Mouse (Mus musculus) neural tube, embryonic 11.5 days (tissue): ENCODE measurements around the gene Svop. TPM values are rescaled to one million over a fixed set of nuclear protein-coding genes. Genes with fewer than 3 reads are reported as not detected.
A peak's percentile ranks its signal among the peaks of the same experiment; 100 is the strongest.

Experiments used
- ATAC-seq: fragments of 200-750 bp; cut with Nextera tagmentation; 2 replicates; pipeline ENCODE4 v1.8.0; 2017; ENCODE audit warnings: moderate number of reproducible peaks, mild to moderate bottlenecking, moderate TSS enrichment, moderate library complexity; ENCODE audit not compliant: insufficient read depth, low FRiP score, low TSS enrichment
- DNase-seq: peaks from one replicate; pipeline ENCODE4 v3.0.0-alpha.2; 2015; ENCODE audit warnings: low spot score
- H3K27ac ChIP-seq: fragments of 300-500 bp; sonication (generic); 2 replicates; pipeline ENCODE4 v1.5.1; 2014; ENCODE audit warnings: low read depth, mild to moderate bottlenecking, low read length
- H3K27me3 ChIP-seq: fragments of 300-500 bp; sonication (generic); 2 replicates; pipeline ENCODE4 v1.6.1; 2014; ENCODE audit warnings: mild to moderate bottlenecking, low read length, mixed read lengths; ENCODE audit not compliant: control insufficient read depth, insufficient read depth
- H3K36me3 ChIP-seq: fragments of 300-500 bp; sonication (generic); 2 replicates; pipeline ENCODE4 v1.6.1; 2014; ENCODE audit warnings: mild to moderate bottlenecking, low read length, moderate library complexity, mixed read lengths; ENCODE audit not compliant: control insufficient read depth, insufficient read depth
- H3K4me1 ChIP-seq: fragments of 300-500 bp; sonication (generic); 2 replicates; pipeline ENCODE4 v1.6.1; 2014; ENCODE audit warnings: low read length, mixed read lengths; ENCODE audit not compliant: control insufficient read depth, insufficient read depth
- H3K4me2 ChIP-seq: fragments of 300-500 bp; sonication (generic); 2 replicates; pipeline ENCODE4 v1.6.1; 2014; ENCODE audit warnings: low read depth, mild to moderate bottlenecking, moderate library complexity
- H3K4me3 ChIP-seq: fragments of 300-500 bp; sonication (generic); 2 replicates; pipeline ENCODE4 v1.5.1; 2014; ENCODE audit warnings: low read depth, low read length
- H3K9ac ChIP-seq: fragments of 300-500 bp; sonication (generic); 2 replicates; pipeline ENCODE4 v1.6.1; 2014; ENCODE audit warnings: mild to moderate bottlenecking, low read length
- H3K9me3 ChIP-seq: fragments of 300-500 bp; sonication (generic); 2 replicates; pipeline ENCODE4 v1.6.1; 2016; ENCODE audit warnings: low read length; ENCODE audit not compliant: control insufficient read depth
- WGBS: fragments of 180-500 bp; shearing (Covaris S2); extraction: QIAGEN DNeasy Blood & Tissue Kit; methylation state at CpG from one replicate; pipeline ENCODE4 v1.1.7; 2014; 5-methylcytosine and 5-hydroxymethylcytosine counted together
- polyA plus RNA-seq: library from polyadenylated mRNA; unstranded; fragments of >200 nt; fragmentation: Nextera tagmentation; extraction: Ambion mirVana; gene quantifications from 2 replicates; pipeline ENCODE4 v1.2.1, GENCODE M21; 2014

Svop gene
- polyA plus RNA-seq, result 27.3 and 32.9 TPM in 2 replicates

- ATAC-seq (peak; percentile 60), DNase-seq (peak; percentile 86)
- Histone ChIP-seq H3K9me3 (no peaks in the 10 kb centered on the region), H3K4me3 (peak within 1 kb of the TSS; percentile 40), H3K27ac (peak within 1 kb of the TSS; percentile 51), H3K36me3 (no peaks in the 10 kb centered on the region), H3K9ac (peak within 1 kb of the TSS; percentile 63), H3K4me1 (no peaks in the 10 kb centered on the region), H3K4me2 (peak within 1 kb of the TSS; percentile 40), H3K27me3 (no peaks in the 10 kb centered on the region)
- WGBS, result 3% methylated on average over 40 of the region's 40 CpGs
These were observed at the start of gene Svop for GRCm38 (mm10) chr5:114091057-114091807. Gene Svop (minus strand): TSS chr5:114091570.

DNA sequence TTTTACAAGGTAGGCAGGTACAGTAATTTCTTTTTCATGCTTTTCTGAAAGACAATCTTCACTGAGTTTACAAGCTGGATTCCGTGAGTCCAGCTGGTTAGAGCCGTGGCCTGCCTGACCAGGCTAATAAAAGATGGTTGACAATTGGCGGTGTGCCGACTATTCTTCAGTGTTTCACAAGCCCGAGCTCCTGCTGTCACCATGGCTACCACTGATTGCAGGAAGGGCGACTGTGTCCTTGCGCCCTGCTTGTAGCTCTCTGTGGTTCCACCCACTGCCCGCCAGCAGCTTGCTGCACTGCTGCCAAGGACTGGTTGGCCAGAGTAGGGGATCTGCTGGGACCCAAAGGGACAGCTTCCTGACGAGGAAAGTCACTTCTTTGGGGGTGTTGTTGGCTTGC lies 47.8 kb upstream of the Svop start:
- Histone ChIP-seq H3K9ac (no peak overlapping the region), H3K9me3 (no peaks in the 10 kb centered on the region), H3K4me2 (no peak overlapping the region), H3K4me1 (0 out of 2 replicates have a peak, but pooled peaks cover 2% of the 10 kb centered on the region), H3K36me3 (no peaks in the 10 kb centered on the region; the same call in 1 of the 2 replicates), H3K27ac (no peak overlapping the region), H3K4me3 (no peak overlapping the region), H3K27me3 (no peaks in the 10 kb centered on the region)
- ATAC-seq (peak; percentile 63; the same call in 1 of the 2 replicates), DNase-seq (peak; percentile 65)
- WGBS, result 31% methylated on average over 9 of the region's 9 CpGs

DNA sequence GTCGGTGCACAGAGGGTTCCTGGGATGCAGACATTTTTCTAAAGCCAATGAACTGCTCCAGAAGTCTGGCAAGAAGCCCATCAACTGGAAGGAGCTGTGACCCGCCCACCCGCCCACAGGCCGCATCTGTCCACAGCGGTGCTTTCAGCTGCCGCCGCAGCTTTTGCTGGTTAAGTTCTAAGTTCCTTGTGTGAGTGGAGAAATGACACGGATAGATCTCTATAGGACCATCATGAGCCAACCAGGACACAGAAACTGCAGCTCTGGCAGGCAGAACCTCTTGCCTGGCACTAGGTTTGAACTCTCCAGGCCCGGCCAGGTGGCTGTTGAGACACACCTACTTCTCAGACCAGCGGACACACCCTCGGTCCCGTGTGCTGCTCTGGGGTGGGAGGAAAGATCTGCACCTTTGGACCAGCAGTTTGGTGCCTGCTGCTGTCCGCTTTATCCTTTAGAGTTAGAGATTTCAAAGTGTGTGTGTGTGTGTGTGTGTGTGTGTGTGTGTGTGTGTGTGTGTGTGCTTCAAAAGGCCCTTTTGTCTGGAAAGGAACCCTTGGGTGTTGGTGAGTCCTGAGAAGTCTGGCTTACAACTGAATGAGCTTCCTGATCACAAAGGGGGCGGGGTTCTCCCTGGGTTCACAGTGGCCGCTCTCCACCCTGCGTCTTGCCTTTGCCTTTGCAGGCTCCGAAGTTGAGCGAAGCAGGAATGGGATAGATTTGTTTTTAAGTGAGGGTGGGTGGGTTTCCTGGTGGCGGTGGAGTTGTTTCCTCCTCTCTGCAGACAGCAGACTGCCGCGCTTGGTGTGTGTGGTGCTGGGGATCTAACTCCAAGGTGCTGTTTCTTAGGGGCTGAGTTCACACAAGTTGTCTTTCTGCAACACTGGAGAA lies 47.2 kb upstream of the Svop start:
- 75% methylated on average over 21 of the region's 21 CpGs for WGBS

GRCm38 (mm10) chr5:114137481-114138276 lies 46.3 kb upstream of the Svop start:
- H3K27ac ChIP-seq, result no peak overlapping the region
- 92% methylated on average over 15 of the region's 15 CpGs for WGBS

More for the DNA sequence above, 47.2 kb upstream of the Svop start:
- 0 out of 2 replicates have a peak, but pooled peaks cover 2% of the 10 kb centered on the region for H3K4me1 ChIP-seq
- H3K27me3 ChIP-seq, result no peaks in the 10 kb centered on the region
- DNase-seq, result no peak
- H3K4me3 ChIP-seq, result no peak overlapping the region
- H3K9me3 ChIP-seq, result no peaks in the 10 kb centered on the region
- H3K9ac ChIP-seq, result no peak overlapping the region
- H3K36me3 ChIP-seq, result no peaks in the 10 kb centered on the region; the same call in 1 of the 2 replicates
- no peak overlapping the region for H3K4me2 ChIP-seq
- H3K27ac ChIP-seq, result no peak overlapping the region
- ATAC-seq, result no peak

GRCm38 (mm10) chr5:114135516-114135915 lies 44.1 kb upstream of the Svop start:
- 93% methylated on average over 10 of the region's 10 CpGs for WGBS

More at GRCm38 (mm10) chr5:114137481-114138276, 46.3 kb upstream of the Svop start:
- Histone ChIP-seq H3K4me3 (no peak overlapping the region), H3K27me3 (no peaks in the 10 kb centered on the region), H3K4me2 (no peak overlapping the region), H3K4me1 (peaks cover 2% of the 10 kb centered on the region; the same call in 1 of the 2 replicates), H3K9ac (no peak overlapping the region), H3K9me3 (no peaks in the 10 kb centered on the region), H3K36me3 (no peaks in the 10 kb centered on the region; the same call in 1 of the 2 replicates)
- ATAC-seq (no peak), DNase-seq (no peak)

GRCm38 (mm10) chr5:114134091-114134534 lies 42.7 kb upstream of the Svop start:
- no peak overlapping the region for H3K4me3 ChIP-seq
- ATAC-seq (no peak), DNase-seq (no peak)
- WGBS, result 72% methylated on average over 6 of the region's 6 CpGs
- H3K9me3 ChIP-seq, result no peaks in the 10 kb centered on the region
- H3K27me3 ChIP-seq, result no peaks in the 10 kb centered on the region
- no peaks in the 10 kb centered on the region; the same call in 1 of the 2 replicates for H3K36me3 ChIP-seq
- H3K9ac ChIP-seq, result no peak overlapping the region
- H3K27ac ChIP-seq, result no peak overlapping the region
- no peak overlapping the region for H3K4me2 ChIP-seq
- peaks cover 6% of the 10 kb centered on the region; the same call in 1 of the 2 replicates for H3K4me1 ChIP-seq

More at GRCm38 (mm10) chr5:114135516-114135915, 44.1 kb upstream of the Svop start:
- Histone ChIP-seq H3K36me3 (no peaks in the 10 kb centered on the region; the same call in 1 of the 2 replicates), H3K4me2 (no peak overlapping the region), H3K4me1 (peaks cover 6% of the 10 kb centered on the region; the same call in 1 of the 2 replicates), H3K9me3 (no peaks in the 10 kb centered on the region), H3K4me3 (no peak overlapping the region), H3K27ac (no peak overlapping the region), H3K9ac (no peak overlapping the region), H3K27me3 (no peaks in the 10 kb centered on the region)
- DNase-seq, result no peak
- ATAC-seq, result no peak

GRCm38 (mm10) chr5:114132841-114133240 lies 41.5 kb upstream of the Svop start:
- Histone ChIP-seq H3K27me3 (no peaks in the 10 kb centered on the region), H3K36me3 (no peaks in the 10 kb centered on the region; the same call in 1 of the 2 replicates), H3K9me3 (no peaks in the 10 kb centered on the region), H3K4me1 (peaks cover 4% of the 10 kb centered on the region; the same call in 1 of the 2 replicates), H3K27ac (no peak overlapping the region), H3K9ac (no peak overlapping the region), H3K4me3 (no peak overlapping the region), H3K4me2 (no peak overlapping the region)
- ATAC-seq, result no peak
- DNase-seq, result no peak
- 87% methylated on average over 6 of the region's 6 CpGs for WGBS

GRCm38 (mm10) chr5:114131521-114131840 lies 40.1 kb upstream of the Svop start:
- WGBS, result 0% methylated on average over 15 of the region's 15 CpGs
- peaks cover 4% of the 10 kb centered on the region; the same call in 1 of the 2 replicates for H3K4me1 ChIP-seq
- no peaks in the 10 kb centered on the region for H3K36me3 ChIP-seq
- no peaks in the 10 kb centered on the region for H3K9me3 ChIP-seq
- peak overlapping the region; percentile 95 for H3K4me2 ChIP-seq
- peak overlapping the region; percentile 50 for H3K9ac ChIP-seq
- H3K27ac ChIP-seq, result no peak overlapping the region
- ATAC-seq (no peak), DNase-seq (no peak)
- no peaks in the 10 kb centered on the region for H3K27me3 ChIP-seq
- peak overlapping the region; percentile 72 for H3K4me3 ChIP-seq
